Mouse (Mus musculus): ENCODE measurements at regions not wholly inside any gene's neighbourhood (a gene's known extent, or its start where the extent isn't known, plus 50 kb on each side); places are given as distances from the start of the nearest gene placed in this dataset.
"Not testable (repeated sequence)": the region's sequence is repeated elsewhere in the genome, so short reads cannot be mapped to it uniquely, and the experiment has no call there.

GRCm38 (mm10) chr6:101674846-101675245 lies 297.1 kb upstream of the Pdzrn3 start:
- no peak overlapping the region for H3K4me3 ChIP-seq (ENCODE audit: low read depth, low read length)
- no peaks in the 10 kb centered on the region for H3K4me1 ChIP-seq (replicated peaks; ENCODE audit: control insufficient read depth, insufficient read depth)
- no peak for DNase-seq (ENCODE audit: low spot score)
- H3K4me2 ChIP-seq (replicated peaks; ENCODE audit: low read depth), result no peak overlapping the region
- no peaks in the 10 kb centered on the region for H3K27me3 ChIP-seq (ENCODE audit: control insufficient read depth, insufficient read depth, low read length)
- WGBS, result 57% methylated on average over 4 of the region's 4 CpGs
- TF ChIP-seq EP300 (optimal IDR thresholded peaks at IDR 0.05), result no peak
- no peak for TF ChIP-seq CTCF (IDR thresholded peaks at IDR 0.05; ENCODE audit: low read depth)
- H3K9me3 ChIP-seq (ENCODE audit: control insufficient read depth, low read length), result no peaks in the 10 kb centered on the region
- ATAC-seq (ENCODE audit: low FRiP score, low TSS enrichment), result no peak
- no peaks in the 10 kb centered on the region for H3K36me3 ChIP-seq (ENCODE audit: control insufficient read depth, insufficient read depth, low read length)
- no peak overlapping the region for H3K9ac ChIP-seq (ENCODE audit: low read length)
- no peak overlapping the region for H3K27ac ChIP-seq (replicated peaks)

GRCm38 (mm10) chr6:101670770-101671169 lies 293.1 kb upstream of the Pdzrn3 start:
- WGBS, result 64% methylated on average over 5 of the region's 5 CpGs

GRCm38 (mm10) chr6:101669118-101669845 lies 291.6 kb upstream of the Pdzrn3 start:
- ATAC-seq (ENCODE audit: low FRiP score, low TSS enrichment), result no peak
- DNase-seq (ENCODE audit: low spot score), result no peak
- WGBS, result 56% methylated on average over 5 of the region's 5 CpGs

More at GRCm38 (mm10) chr6:101670770-101671169, 293.1 kb upstream of the Pdzrn3 start:
- Histone ChIP-seq H3K36me3 (ENCODE audit: control insufficient read depth, insufficient read depth, low read length) (no peaks in the 10 kb centered on the region), H3K9ac (ENCODE audit: low read length) (no peak overlapping the region), H3K9me3 (ENCODE audit: control insufficient read depth, low read length) (no peaks in the 10 kb centered on the region), H3K4me3 (ENCODE audit: low read depth, low read length) (no peak overlapping the region), H3K4me1 (replicated peaks; ENCODE audit: control insufficient read depth, insufficient read depth) (no peaks in the 10 kb centered on the region), H3K27me3 (ENCODE audit: control insufficient read depth, insufficient read depth, low read length) (no peaks in the 10 kb centered on the region), H3K27ac (replicated peaks) (no peak overlapping the region), H3K4me2 (replicated peaks; ENCODE audit: low read depth) (no peak overlapping the region)
- ATAC-seq (ENCODE audit: low FRiP score, low TSS enrichment) (no peak), DNase-seq (ENCODE audit: low spot score) (no peak)
- TF ChIP-seq EP300 (optimal IDR thresholded peaks at IDR 0.05) (no peak), CTCF (IDR thresholded peaks at IDR 0.05; ENCODE audit: low read depth) (no peak)

GRCm38 (mm10) chr6:101654351-101654750 lies 276.7 kb upstream of the Pdzrn3 start:
- ATAC-seq (ENCODE audit: low FRiP score, low TSS enrichment) (no peak), DNase-seq (ENCODE audit: low spot score) (no peak)
- 76% methylated on average over 6 of the region's 6 CpGs for WGBS

More at GRCm38 (mm10) chr6:101669118-101669845, 291.6 kb upstream of the Pdzrn3 start:
- Histone ChIP-seq H3K27me3 (ENCODE audit: control insufficient read depth, insufficient read depth, low read length) (no peaks in the 10 kb centered on the region), H3K27ac (replicated peaks) (no peak overlapping the region), H3K4me2 (replicated peaks; ENCODE audit: low read depth) (no peak overlapping the region), H3K9ac (ENCODE audit: low read length) (no peak overlapping the region), H3K4me3 (ENCODE audit: low read depth, low read length) (no peak overlapping the region), H3K4me1 (replicated peaks; ENCODE audit: control insufficient read depth, insufficient read depth) (no peaks in the 10 kb centered on the region), H3K9me3 (ENCODE audit: control insufficient read depth, low read length) (no peaks in the 10 kb centered on the region), H3K36me3 (ENCODE audit: control insufficient read depth, insufficient read depth, low read length) (no peaks in the 10 kb centered on the region)
- TF ChIP-seq EP300 (optimal IDR thresholded peaks at IDR 0.05), result no peak
- no peak for TF ChIP-seq CTCF (IDR thresholded peaks at IDR 0.05; ENCODE audit: low read depth)

GRCm38 (mm10) chr6:101650348-101650747 lies 272.7 kb upstream of the Pdzrn3 start:
- not testable (repeated sequence) for H3K4me3 ChIP-seq (ENCODE audit: low read depth, low read length); H3K4me1 ChIP-seq (replicated peaks; ENCODE audit: control insufficient read depth, insufficient read depth); H3K27me3 ChIP-seq (ENCODE audit: control insufficient read depth, insufficient read depth, low read length); H3K9me3 ChIP-seq (ENCODE audit: control insufficient read depth, low read length); H3K9ac ChIP-seq (ENCODE audit: low read length); ATAC-seq (ENCODE audit: low FRiP score, low TSS enrichment); H3K36me3 ChIP-seq (ENCODE audit: control insufficient read depth, insufficient read depth, low read length); H3K4me2 ChIP-seq (replicated peaks; ENCODE audit: low read depth); H3K27ac ChIP-seq (replicated peaks)
- peak; percentile 71 for TF ChIP-seq CTCF (IDR thresholded peaks at IDR 0.05; ENCODE audit: low read depth)
- DNase-seq (ENCODE audit: low spot score), result peak; percentile 71
- 6% methylated on average over 5 of the region's 6 CpGs for WGBS

More at GRCm38 (mm10) chr6:101654351-101654750, 276.7 kb upstream of the Pdzrn3 start:
- no peak for TF ChIP-seq EP300 (optimal IDR thresholded peaks at IDR 0.05)
- TF ChIP-seq CTCF (IDR thresholded peaks at IDR 0.05; ENCODE audit: low read depth), result no peak
- H3K4me2 ChIP-seq (replicated peaks; ENCODE audit: low read depth), result no peak overlapping the region
- H3K27me3 ChIP-seq (ENCODE audit: control insufficient read depth, insufficient read depth, low read length), result no peaks in the 10 kb centered on the region
- H3K36me3 ChIP-seq (ENCODE audit: control insufficient read depth, insufficient read depth, low read length), result no peaks in the 10 kb centered on the region
- no peak overlapping the region for H3K27ac ChIP-seq (replicated peaks)
- no peaks in the 10 kb centered on the region for H3K9me3 ChIP-seq (ENCODE audit: control insufficient read depth, low read length)
- no peaks in the 10 kb centered on the region for H3K4me1 ChIP-seq (replicated peaks; ENCODE audit: control insufficient read depth, insufficient read depth)
- no peak overlapping the region for H3K9ac ChIP-seq (ENCODE audit: low read length)
- no peak overlapping the region for H3K4me3 ChIP-seq (ENCODE audit: low read depth, low read length)

GRCm38 (mm10) chr6:101617295-101617694 lies 239.6 kb upstream of the Pdzrn3 start:
- Histone ChIP-seq H3K4me3 (ENCODE audit: low read depth, low read length) (no peak overlapping the region), H3K36me3 (ENCODE audit: control insufficient read depth, insufficient read depth, low read length) (no peaks in the 10 kb centered on the region), H3K27ac (replicated peaks) (no peak overlapping the region), H3K4me2 (replicated peaks; ENCODE audit: low read depth) (no peak overlapping the region), H3K4me1 (replicated peaks; ENCODE audit: control insufficient read depth, insufficient read depth) (no peaks in the 10 kb centered on the region), H3K27me3 (ENCODE audit: control insufficient read depth, insufficient read depth, low read length) (no peaks in the 10 kb centered on the region), H3K9me3 (ENCODE audit: control insufficient read depth, low read length) (no peaks in the 10 kb centered on the region), H3K9ac (ENCODE audit: low read length) (no peak overlapping the region)
- no peak for DNase-seq (ENCODE audit: low spot score)
- TF ChIP-seq CTCF (IDR thresholded peaks at IDR 0.05; ENCODE audit: low read depth) (no peak), EP300 (optimal IDR thresholded peaks at IDR 0.05) (no peak)
- ATAC-seq (ENCODE audit: low FRiP score, low TSS enrichment), result no peak
- WGBS, result 52% methylated on average over 1 of the region's 1 CpGs
